In genomic region chr2:134714001-134714400, GRCm38 (mm10) we compare ENCODE assay signal across 17 mouse cellular contexts.
"Had no signal": no experiment of that assay in that cellular context is flagged by ENCODE, and none has a peak within 500 bp of the region (broad histone marks: within the 10 kb centered on the region; RNA-seq: fewer than 3 reads in every experiment).

No protein-coding gene starts in this region.

- ATAC-seq: liver, postnatal 0 days; lung, postnatal 0 days; midbrain, embryonic 15.5 days had no signal

- H3K4me2 ChIP-seq: liver, embryonic 15.5 days; lung, embryonic 15.5 days; midbrain, embryonic 12.5 days; midbrain, embryonic 15.5 days; neural tube, embryonic 12.5 days; stomach, embryonic 15.5 days had no signal

- H3K27me3 ChIP-seq: liver, embryonic 15.5 days; lung, embryonic 15.5 days; midbrain, embryonic 12.5 days; midbrain, embryonic 15.5 days; neural tube, embryonic 12.5 days; stomach, embryonic 15.5 days had no signal

- H3K36me3 ChIP-seq: liver, embryonic 15.5 days; lung, embryonic 15.5 days; midbrain, embryonic 12.5 days; midbrain, embryonic 15.5 days; neural tube, embryonic 12.5 days; stomach, embryonic 15.5 days had no signal

- H3K27ac ChIP-seq: liver, embryonic 15.5 days; lung, embryonic 15.5 days; macrophage; midbrain, embryonic 12.5 days; midbrain, embryonic 15.5 days; neural tube, embryonic 12.5 days; stomach, embryonic 15.5 days; stomach, postnatal 0 days had no signal

- H3K4me1 ChIP-seq: liver, embryonic 15.5 days; midbrain, embryonic 12.5 days; midbrain, embryonic 15.5 days; neural tube, embryonic 12.5 days; stomach, embryonic 15.5 days had no signal

- DNase-seq: liver, postnatal 0 days; lung, adult 2 months; lung, postnatal 14 days; lung, postnatal 36 days; right cerebral cortex, postnatal 14 days; thymus, adult 2 months; thymus, postnatal 25 days; thymus, postnatal 4 days had no signal

- H3K9ac ChIP-seq: liver, embryonic 15.5 days; liver, postnatal 0 days; lung, embryonic 15.5 days; midbrain, embryonic 12.5 days; midbrain, embryonic 15.5 days; neural tube, embryonic 12.5 days; stomach, embryonic 15.5 days had no signal

- H3K9me3 ChIP-seq: liver, embryonic 15.5 days; lung, embryonic 15.5 days; midbrain, embryonic 12.5 days; midbrain, embryonic 15.5 days; neural tube, embryonic 12.5 days; stomach, embryonic 15.5 days had no signal

- H3K4me3 ChIP-seq: liver, embryonic 15.5 days; lung, embryonic 15.5 days; midbrain, embryonic 12.5 days; midbrain, embryonic 15.5 days; neural tube, embryonic 12.5 days; stomach, embryonic 15.5 days had no signal
